Mouse (Mus musculus): Measurements from ENCODE around the gene Bcar3.
A peak's percentile ranks its signal among the peaks of the same experiment; 100 is the strongest.

Gene Bcar3

DNA sequence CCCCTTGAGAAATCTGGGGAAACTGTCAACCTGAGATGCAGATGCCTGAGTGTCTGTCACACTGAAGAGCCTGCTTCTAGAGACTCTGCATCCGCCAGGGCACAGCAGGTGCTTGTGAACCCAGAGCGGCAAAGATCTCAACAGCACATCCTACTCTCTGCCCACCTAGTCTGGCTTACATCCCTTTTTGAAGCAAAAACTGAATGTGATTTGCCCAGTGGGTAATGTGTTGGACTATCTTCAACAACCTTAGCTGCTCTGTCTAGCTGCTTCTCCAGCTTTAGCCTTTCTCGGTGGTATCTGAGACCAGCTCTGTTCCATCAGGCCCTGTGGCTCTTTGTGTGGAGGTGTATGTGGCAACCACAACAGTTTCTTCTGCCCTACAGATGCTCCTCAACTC is 184.8 kb downstream of the Bcar3 start:
- peak in 1 of 2 experiments; percentile 28 for DNase-seq (ENCODE audit: inconsistent age in 2 of 2, low spot score in 1 of 2)

DNA sequence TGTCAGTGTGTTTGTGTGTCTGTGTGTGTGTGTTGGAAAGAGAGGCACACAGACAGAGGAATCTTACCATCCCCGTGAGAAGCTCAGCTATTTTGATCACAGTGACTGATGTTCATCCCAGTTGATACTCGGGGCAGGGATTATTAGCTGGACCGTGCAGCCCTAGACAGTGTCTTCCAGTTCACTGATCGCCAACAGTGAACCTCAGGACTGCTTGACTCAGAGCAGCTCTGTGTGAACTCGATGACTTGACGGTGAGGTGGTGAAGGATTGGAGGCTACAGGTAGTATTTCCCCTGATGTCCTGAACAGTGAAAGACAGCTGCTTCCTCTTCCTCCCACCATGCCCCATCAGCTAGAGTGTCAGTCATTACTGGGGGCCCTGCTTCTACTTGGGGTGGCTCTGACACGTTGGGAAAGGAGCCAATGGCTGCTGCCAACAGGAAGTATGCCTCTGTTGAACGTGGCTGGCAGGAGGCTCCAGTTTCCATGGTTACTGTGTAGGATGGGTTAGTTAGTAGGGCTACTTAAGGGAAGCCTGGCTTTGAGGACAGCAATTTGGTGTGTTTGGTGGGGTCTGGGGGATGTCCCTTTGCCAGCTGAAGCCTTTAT is 186.2 kb downstream of the Bcar3 start:
- no peak for DNase-seq (ENCODE audit: inconsistent age in 2 of 2, low spot score in 1 of 2)

DNA sequence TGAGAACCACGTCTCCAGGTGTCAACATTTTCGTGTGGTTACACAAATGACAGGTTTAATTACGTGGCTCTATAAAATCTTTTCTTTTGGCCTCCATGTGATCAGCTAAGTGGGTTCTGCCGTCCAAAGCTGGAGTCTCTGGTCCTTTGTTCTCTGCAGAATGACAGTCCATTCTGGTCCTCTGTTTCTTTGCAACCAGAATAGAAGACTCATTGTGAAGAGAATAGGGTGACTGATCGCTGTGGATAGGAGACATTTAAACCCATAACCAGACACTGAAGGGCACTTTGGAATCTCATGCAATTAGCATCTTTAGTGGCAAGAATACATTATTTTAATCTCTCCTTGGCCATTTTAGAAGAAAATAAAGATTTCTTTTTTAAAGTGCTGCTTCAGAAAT is 187.1 kb downstream of the Bcar3 start:
- DNase-seq (ENCODE audit: inconsistent age in 2 of 2, low spot score in 1 of 2), result no peak

DNA sequence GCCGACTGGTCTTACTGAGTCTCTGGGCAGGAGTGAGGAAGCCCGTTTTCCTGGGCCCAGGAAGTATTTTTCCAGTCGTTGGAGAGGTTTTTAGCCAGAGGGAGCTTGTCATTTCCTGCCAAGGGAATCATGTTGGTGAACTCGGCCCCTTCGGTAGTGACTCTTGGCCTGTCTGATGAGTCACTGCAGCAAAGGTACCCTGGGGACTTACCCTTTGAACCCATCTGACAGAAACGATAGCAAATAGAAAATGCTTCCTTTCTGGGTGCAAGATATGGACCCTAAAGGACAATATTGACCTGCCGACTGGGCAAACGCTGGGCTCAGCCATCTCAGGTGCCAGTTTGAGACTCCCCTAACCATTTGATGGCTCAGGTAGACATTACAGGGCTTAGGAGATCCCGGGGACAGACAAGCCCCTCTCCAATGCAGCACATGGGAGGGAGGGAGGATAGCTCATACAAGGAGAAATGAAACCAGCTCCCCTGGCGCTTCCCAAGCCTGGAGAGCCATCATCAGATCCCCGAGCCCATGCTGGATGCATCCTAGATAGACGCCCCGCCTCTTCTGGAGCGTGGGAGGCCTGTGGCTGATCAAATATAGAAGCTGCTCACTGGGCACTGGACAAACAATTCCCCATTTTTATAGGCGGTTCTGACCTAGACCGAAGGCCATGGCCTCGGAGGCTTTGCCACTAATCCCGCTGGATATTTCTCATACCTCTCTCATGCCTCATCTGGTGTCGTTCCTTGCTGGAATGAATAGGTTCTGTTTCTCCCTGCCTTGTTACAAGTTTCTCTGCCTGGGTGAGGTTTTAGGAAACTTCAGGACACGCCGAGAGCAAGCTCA is 188.2 kb downstream of the Bcar3 start:
- peak; percentile 82 to 89 for DNase-seq (ENCODE audit: inconsistent age in 2 of 2, low spot score in 1 of 2)

DNA sequence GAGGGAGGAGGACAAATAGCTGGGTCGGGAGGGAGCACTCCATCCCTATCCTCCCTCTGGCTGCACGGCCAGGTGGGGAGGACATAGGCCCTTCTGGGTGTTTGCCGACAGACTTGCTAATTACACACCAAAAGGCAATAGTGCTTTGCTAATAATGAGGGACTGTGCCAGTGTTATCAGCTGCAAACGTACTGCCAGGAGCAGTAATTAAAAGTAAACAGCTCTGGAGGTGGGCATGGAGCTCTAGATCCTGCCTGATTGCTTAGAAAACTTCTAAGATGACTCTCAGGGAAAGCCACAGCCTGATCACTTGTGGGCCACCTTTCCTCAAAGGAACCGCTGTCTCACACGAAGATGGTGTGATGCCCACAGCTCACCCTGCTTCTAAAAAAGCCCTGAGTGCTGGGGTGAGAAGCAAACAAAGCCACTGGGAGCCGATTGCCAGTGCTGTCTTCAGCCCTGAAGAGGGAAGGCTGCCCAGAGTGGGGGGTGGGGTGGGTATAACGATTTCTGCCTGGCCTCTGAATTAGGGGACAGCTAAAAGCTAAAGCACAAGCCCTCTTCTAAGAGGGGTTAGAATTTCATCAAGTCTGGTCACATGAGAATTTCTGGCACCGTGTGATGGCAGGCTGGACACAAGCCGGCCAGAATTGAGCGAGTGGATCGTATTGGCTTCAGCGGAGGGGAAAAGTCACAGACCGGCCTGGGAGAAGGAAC is 189.3 kb downstream of the Bcar3 start:
- DNase-seq (ENCODE audit: inconsistent age in 2 of 2, low spot score in 1 of 2), result peak in 1 of 2 experiments; percentile 65

DNA sequence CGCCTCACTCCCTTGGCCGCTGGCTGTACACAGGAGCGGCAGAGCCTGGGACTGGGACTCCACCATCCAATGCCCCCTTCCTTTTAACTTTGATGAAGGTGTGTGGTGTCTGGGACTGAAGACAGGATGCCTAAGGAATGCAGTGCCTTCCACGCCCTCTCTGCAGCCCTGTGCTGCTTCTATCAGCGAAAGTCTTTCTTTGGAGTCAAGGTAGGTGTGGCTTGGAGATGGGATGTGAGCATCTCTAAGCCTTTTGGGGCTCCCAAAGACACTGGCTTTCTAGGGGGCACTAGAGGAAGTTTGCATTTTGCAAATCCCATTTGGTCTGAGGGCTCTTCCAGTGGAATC is 189.8 kb downstream of the Bcar3 start:
- DNase-seq (ENCODE audit: inconsistent age in 2 of 2, low spot score in 1 of 2), result no peak

DNA sequence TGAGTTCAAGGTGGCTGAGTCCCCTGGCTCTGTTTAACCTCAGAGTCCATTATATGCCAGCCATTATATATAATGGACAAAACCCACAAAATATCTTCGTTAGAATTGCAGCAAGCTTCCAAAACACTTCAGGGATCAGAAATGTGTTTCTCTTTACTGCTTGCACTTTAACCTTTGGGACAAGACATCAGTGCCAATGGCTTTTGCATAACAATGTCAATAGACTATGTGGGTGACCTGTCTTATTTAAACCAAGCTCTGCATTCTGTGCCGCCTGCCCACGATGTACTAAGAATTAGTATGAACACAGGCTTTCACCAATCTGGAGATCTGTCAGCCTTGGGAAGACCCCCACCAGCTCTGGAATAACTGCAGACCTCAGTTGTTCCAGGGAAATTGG is 190.4 kb downstream of the Bcar3 start:
- no peak for DNase-seq (ENCODE audit: inconsistent age in 2 of 2, low spot score in 1 of 2)

DNA sequence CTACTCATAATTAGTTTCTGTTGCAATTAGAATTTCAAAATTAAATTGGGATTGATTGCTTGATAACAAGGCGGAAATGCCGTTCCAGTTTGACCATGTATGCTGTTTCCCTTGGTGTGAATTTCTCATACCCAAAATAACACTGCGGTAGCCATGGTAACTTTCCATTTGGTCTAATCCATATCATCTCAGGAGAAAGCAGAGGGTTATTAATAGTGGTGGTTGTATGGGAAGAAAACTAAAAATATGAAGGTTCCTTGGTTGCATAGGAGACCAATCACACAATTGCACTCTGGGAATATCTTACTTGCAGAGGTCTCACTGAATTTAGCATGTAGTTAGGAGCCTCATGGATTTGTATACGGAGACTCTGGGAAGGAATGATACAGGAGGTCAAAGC is 191.8 kb downstream of the Bcar3 start:
- DNase-seq (ENCODE audit: inconsistent age in 2 of 2, low spot score in 1 of 2), result no peak

DNA sequence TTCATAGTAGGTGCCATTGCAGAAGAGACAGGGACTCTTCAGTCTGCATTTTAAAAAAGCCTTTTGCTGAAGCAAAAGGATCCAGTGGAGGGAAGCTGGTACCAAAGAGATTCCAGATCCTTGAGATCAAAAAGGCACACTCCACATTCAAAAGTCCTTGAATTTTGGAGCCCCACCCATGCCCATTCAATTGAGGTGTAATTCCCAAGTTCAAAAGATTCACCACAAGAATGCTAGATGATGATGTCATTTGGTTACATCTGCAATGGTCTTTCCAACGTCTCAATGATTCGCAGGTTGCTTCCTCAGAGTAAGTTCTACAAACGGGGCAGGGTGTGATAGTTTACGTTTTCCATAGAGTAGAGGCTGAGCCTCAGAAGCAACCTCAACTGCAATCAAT is 192.3 kb downstream of the Bcar3 start:
- DNase-seq (ENCODE audit: inconsistent age in 2 of 2, low spot score in 1 of 2), result no peak

DNA sequence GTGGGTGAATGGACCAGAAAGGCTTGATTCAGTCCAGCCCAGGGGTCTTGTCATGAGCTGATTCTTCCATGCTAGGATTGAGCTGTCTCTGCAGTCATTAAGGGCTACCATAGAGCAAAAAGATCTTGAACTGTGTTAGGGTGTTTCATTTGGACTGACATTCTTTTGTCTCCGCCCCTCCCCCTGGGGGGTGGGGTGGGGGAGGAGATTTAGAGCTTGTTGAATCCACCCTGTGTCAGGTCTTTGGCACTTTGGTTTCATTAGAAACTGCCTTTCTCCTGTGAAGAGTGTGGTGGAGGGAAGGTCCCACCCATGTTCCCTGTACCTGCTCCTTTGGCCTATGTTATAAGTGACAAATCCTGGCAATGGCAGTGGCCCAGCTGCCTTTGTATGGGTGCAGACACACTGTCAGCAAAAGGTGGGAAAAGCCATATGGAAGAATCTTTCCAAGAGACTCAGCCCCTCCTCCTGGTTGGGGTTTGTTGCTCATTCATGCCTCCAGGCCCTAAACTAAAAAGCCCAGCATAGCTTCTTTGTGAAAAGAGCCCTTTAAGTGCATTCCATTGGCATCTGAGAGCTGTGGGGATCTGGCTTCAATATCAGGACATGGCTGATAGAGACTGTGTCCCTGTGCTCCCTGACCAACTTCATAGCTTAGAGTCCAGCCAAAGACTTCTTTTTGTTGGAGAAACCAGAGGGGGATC is 194.3 kb downstream of the Bcar3 start:
- no peak for DNase-seq (ENCODE audit: inconsistent age in 2 of 2, low spot score in 1 of 2)

DNA sequence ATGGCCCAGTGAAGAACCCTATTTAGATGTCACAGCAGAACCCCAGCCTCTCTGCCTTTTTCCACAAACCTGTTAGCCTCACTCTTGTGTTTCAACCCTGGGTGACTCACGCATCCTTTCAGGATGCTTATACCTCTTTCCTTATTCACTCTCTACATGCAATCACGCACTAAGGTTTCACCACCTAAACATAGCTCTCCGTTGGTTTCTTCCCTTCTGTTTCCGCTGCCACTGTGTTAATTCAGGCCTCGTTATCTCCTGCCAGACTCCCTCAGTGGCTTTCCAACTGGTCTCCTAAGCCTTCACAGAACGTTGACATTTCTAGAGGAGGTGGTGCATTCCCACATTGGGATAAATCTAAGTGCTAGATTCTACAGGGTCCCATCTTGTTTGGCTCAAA is 196.6 kb downstream of the Bcar3 start:
- no peak for DNase-seq (ENCODE audit: inconsistent age in 2 of 2, low spot score in 1 of 2)

DNA sequence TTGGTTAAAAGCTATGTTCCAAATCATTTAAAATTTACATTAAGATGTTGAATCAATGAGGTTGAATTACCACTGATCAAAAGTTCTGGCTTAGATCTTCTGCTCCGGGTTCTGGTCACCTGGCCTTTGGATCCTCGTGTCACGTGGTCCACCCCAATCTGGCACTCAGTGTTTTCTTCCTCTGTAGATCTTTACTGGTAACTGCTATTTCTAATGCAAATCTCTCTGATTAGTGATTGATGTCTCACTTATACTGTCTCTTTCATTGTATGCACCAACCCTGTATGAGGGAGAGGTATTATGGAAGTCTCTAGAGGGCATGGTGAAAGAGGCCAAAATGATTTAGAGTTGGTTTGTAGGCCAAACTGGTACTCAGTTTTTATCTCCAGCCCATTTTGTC is 198.1 kb downstream of the Bcar3 start:
- DNase-seq (ENCODE audit: inconsistent age in 2 of 2, low spot score in 1 of 2), result no peak

DNA sequence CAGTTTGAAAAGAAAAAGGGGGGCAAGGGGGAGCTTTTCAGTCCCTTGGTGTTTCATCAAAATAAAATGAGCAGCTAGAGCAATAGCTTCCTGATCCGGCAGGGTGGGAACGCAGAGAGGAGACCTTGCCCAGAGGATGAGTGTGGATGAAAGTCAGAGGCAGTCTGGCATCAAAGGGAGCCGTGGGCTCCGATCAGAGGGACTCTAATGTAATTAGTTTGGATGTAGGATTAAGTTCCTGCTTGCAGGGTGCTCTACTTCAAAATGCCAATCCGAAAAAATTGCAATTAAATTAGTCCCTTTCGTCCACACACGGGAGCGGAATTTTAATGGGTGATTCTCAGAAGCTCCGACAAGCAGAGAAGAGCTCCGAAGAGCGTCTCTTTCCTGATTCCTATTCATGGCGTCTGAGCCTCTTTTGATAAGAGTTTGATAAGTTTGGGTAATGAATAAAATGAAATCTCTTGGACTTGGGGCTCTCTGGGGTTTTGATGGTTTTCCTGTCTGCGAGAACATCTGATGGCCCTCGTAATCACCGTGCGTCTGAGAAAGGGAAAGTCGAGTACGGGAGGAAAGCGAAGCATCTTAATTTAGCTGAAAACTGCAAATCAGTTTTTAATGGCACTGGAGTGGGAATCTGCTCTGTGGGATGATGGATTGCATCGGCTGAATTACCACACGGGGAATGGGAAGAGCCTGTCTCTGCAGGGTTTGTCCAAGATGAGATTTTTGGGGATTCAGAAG is 199.1 kb downstream of the Bcar3 start:
- DNase-seq (ENCODE audit: inconsistent age in 2 of 2, low spot score in 1 of 2), result no peak

DNA sequence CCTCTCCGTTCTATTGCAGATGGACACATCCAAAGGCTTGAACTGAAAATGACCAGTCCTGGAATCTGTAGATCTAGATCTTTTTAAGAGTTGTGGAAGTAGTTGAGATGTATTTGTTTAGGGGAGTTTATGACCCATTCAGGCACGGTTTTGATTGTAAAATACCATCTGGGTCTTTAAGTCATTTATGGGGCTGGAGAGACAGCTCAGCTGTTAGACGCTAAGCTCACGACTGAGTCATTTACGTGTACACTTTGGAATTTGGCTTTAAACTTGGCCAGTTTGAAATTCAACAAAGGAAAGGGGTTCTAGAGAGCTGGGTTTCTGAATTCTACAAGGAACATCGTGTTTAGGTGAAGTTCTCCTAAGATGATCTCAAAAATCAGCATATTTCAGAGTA is 200.8 kb downstream of the Bcar3 start:
- DNase-seq (ENCODE audit: inconsistent age in 2 of 2, low spot score in 1 of 2), result no peak

DNA sequence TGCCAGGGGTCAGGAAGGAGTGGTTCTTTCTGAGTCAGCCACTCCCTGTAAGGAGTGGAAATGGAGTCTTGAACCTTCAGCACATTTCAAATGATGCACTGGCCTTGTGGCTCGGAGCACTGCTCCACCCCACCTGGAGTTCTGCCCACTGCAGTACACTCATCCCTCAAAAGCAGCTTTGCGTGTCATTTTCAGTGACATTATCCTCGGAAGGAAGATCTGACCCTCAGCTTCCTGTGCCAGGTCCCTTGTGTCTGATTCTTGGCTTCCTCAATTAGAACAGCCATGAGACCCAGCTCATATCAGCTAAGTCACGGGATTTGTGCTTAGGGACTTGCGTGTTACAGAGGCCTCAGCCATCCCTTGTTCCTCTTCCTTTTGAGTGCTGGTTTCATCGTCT is 203.9 kb downstream of the Bcar3 start:
- DNase-seq (ENCODE audit: inconsistent age in 2 of 2, low spot score in 1 of 2), result peak; percentile 83 to 90

DNA sequence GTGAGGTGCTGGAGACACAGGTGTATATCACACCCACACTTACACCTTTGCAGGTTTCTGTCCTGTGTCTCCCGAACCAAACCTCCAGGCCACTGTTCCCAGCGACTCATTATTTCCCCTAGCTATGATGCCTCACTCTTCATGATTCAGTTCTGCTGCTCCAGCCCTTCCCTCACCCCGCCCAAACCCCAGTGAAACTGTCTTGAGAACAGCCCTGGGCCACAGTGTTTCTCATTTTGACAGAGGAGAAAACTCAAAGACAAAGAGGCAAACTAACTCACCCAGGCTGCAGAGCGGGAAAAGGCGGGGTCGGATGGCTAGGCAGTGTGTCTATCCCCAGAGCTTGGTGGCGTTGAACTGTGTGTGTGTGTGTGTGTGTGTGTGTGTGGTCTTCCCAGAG is 204.6 kb downstream of the Bcar3 start:
- no peak for DNase-seq (ENCODE audit: inconsistent age in 2 of 2, low spot score in 1 of 2)

DNA sequence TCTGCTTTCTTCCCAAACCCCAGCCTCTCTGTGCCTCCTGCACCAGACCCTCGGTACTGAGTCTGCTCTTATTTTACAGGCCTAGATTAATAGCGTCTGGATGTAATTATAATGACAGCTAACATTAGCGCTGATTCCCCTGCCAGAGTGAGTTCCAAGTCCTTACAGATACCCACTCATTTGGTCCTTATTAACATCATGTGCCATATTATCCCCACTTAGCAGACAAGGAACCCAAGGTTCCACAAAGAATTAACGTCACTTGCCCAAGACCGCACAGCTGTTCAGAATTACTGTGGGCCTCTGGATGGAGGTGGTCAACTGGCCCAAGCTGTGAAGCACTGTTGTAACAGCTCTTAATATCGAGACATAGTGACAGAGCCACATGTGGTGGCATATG is 205.7 kb downstream of the Bcar3 start:
- DNase-seq (ENCODE audit: inconsistent age in 2 of 2, low spot score in 1 of 2), result no peak

DNA sequence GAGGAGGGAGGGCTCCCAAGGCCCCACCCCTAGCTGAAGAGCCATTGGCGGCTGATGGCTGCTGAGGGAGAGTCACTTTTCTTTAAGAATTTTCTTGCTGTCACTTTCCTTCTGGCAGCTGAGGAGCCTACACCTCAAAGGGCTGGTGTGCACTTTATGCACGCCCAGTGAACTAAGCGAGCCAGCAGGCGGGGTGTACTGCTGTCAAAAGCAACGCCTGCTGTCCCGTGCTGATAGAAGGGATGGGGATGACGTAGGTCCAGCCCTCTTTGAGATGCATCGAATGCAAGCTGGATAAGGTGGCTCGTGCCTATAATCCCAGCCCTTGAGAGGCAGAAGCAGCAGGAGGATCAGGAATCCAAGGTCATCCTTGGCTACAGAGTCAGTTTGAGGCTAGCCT is 207.0 kb downstream of the Bcar3 start:
- DNase-seq (ENCODE audit: inconsistent age in 2 of 2, low spot score in 1 of 2), result no peak

DNA sequence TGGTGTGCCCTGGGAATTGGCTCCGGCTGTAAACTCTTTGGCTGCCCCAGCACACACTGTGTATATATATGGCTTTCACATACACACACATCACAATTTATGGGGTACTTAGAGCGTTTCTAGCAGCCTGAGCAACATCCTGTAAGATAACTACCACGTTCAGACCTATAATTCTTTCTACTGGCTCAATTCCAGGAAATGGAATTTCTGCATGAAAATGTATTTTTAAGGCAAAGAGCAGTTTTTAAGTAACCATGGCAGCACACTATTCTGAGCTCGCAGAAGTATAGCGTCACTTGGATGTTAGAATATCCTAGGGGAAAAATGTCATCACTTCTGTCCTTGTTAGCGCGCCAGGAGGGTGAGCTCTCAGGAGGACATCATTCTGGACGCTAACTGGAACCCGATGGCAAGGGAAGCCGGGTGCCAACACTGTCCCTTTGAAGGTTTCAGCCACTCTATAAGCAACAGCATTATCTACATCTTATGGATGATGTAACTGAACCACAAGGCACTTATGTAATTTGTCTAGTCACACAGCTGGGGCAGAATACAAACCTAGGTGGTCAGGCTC is 212.5 kb downstream of the Bcar3 start:
- peak in 1 of 2 experiments; percentile 48 for DNase-seq (ENCODE audit: inconsistent age in 2 of 2, low spot score in 1 of 2)

DNA sequence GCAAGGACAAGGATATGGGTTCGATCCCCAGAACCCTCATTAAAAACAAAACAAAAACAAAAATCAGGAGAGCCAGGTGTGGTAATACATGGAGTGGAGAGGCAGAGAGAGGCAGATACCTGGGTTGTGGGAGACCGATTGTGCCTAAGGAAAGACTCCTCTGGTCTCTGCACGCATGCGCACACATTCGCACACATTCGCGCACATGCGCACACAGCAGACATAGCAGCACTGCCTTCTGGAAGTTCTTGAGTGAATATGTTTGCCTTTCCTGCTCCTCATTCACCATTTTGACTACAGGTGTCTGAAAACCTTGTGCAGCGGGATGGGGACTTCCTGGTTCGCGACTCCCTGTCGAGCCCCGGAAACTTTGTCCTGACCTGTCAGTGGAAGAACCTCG is 213.9 kb downstream of the Bcar3 start:
- DNase-seq (ENCODE audit: inconsistent age in 2 of 2, low spot score in 1 of 2), result no peak

DNA sequence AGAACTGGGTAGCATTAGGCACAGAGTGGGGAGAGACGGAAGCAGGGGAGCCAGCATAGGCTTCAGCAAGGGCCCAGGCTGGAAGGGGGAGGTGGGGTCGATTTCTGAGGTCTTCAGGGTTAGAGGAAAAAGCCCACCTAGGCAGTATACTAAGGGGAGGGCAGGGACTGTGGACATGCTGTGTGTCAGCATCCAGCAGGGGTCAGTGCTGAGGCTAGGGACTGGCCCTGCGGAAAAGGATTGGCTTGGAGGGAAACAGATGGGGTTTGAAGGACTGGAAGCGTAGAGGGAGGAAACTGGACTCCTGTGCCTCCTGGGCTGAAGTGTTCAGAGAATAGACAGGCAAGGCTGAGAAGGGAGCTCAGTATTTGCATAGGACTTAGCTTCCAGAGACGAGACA is 215.1 kb downstream of the Bcar3 start:
- peak; percentile 57 to 83 for DNase-seq (ENCODE audit: inconsistent age in 2 of 2, low spot score in 1 of 2)
